Mouse (Mus musculus): ENCODE data around the gene Cd302. TPM values are rescaled to one million over a fixed set of nuclear protein-coding genes. Genes with fewer than 3 reads are reported as not detected.
A peak's percentile ranks its signal among the peaks of the same experiment; 100 is the strongest.

The Cd302 gene
- total RNA-seq (2021), result 10 to 100 TPM; 19.1 to 19.6 TPM

- DNase-seq (ENCODE audit: low spot score in 2 of 2), result no peak
- intact Hi-C loops (cut with DNase I), result loop anchor here (10.0 kb wide), 1 partner anchor 130 kb away; no protein-coding TSS in a partner anchor
These were observed at the start of gene Cd302 for GRCm38 (mm10) chr2:60284467-60284821. Cd302 (minus strand) TSS chr2:60284488.

- intact Hi-C loops (cut with DNase I), result no loop called here
- DNase-seq (ENCODE audit: low spot score in 2 of 2), result no peak
These were observed 44.4 kb upstream of the Cd302 start for GRCm38 (mm10) chr2:60328641-60329040.

- intact Hi-C loops (cut with DNase I), result no loop called here
- no peak for DNase-seq (ENCODE audit: low spot score in 2 of 2)
These were observed 43.3 kb upstream of the Cd302 start for GRCm38 (mm10) chr2:60327581-60327980.

- intact Hi-C loops (cut with DNase I), result no loop called here
- no peak for DNase-seq (ENCODE audit: low spot score in 2 of 2)
These were observed 42.7 kb upstream of the Cd302 start for GRCm38 (mm10) chr2:60326948-60327347.

GRCm38 (mm10) chr2:60323411-60323810 lies 39.1 kb upstream of the Cd302 start:
- intact Hi-C loops (cut with DNase I), result loop anchor here (2.0 kb wide), 1 partner anchor 71 kb away; no protein-coding TSS in a partner anchor
- no peak for DNase-seq (ENCODE audit: low spot score in 2 of 2)

GRCm38 (mm10) chr2:60322031-60322726 lies 37.9 kb upstream of the Cd302 start:
- intact Hi-C loops (cut with DNase I), result loop anchor here (2.0 kb wide), 1 partner anchor 69 kb away; no protein-coding TSS in a partner anchor
- DNase-seq (ENCODE audit: low spot score in 2 of 2), result peak in 1 of 2 experiments; percentile 72

GRCm38 (mm10) chr2:60303796-60304195 lies 19.5 kb upstream of the Cd302 start:
- intact Hi-C loops (cut with DNase I), result no loop called here
- no peak for DNase-seq (ENCODE audit: low spot score in 2 of 2)

GRCm38 (mm10) chr2:60299323-60299722 lies 15.0 kb upstream of the Cd302 start:
- intact Hi-C loops (cut with DNase I), result no loop called here
- DNase-seq (ENCODE audit: low spot score in 2 of 2), result no peak

GRCm38 (mm10) chr2:60298266-60298665 lies 14.0 kb upstream of the Cd302 start:
- no peak for DNase-seq (ENCODE audit: low spot score in 2 of 2)
- intact Hi-C loops (cut with DNase I), result no loop called here

GRCm38 (mm10) chr2:60291381-60291780 lies 7.1 kb upstream of the Cd302 start:
- DNase-seq (ENCODE audit: low spot score in 2 of 2), result no peak
- intact Hi-C loops (cut with DNase I), result no loop called here

- intact Hi-C loops (cut with DNase I), result loop anchor here (10.0 kb wide), 1 partner anchor 125 kb away; no protein-coding TSS in a partner anchor
- DNase-seq (ENCODE audit: low spot score in 2 of 2), result no peak
These were observed 5.2 kb upstream of the Cd302 start for GRCm38 (mm10) chr2:60289451-60289850.

- intact Hi-C loops (cut with DNase I), result loop anchor here (10.0 kb wide), 1 partner anchor 126 kb away; no protein-coding TSS in a partner anchor
- peak in 1 of 2 experiments; percentile 13 for DNase-seq (ENCODE audit: low spot score in 2 of 2)
These were observed 4.3 kb upstream of the Cd302 start for GRCm38 (mm10) chr2:60288606-60289005.

GRCm38 (mm10) chr2:60285107-60285617 lies 874 bp upstream of the Cd302 start:
- no peak for DNase-seq (ENCODE audit: low spot score in 2 of 2)
- intact Hi-C loops (cut with DNase I), result loop anchor here (10.0 kb wide), 1 partner anchor 130 kb away; no protein-coding TSS in a partner anchor

GRCm38 (mm10) chr2:60283751-60284466 lies 379 bp downstream of the Cd302 start:
- intact Hi-C loops (cut with DNase I), result loop anchor here (10.0 kb wide), 1 partner anchor 131 kb away; no protein-coding TSS in a partner anchor
- DNase-seq (ENCODE audit: low spot score in 2 of 2), result peak; percentile 81 to 82

GRCm38 (mm10) chr2:60283208-60283750 lies 1.0 kb downstream of the Cd302 start:
- intact Hi-C loops (cut with DNase I), result loop anchor here (10.0 kb wide), 1 partner anchor 132 kb away; no protein-coding TSS in a partner anchor
- DNase-seq (ENCODE audit: low spot score in 2 of 2), result peak in 1 of 2 experiments; percentile 45

GRCm38 (mm10) chr2:60282625-60283024 lies 1.7 kb downstream of the Cd302 start:
- intact Hi-C loops (cut with DNase I), result loop anchor here (10.0 kb wide), 1 partner anchor 132 kb away; no protein-coding TSS in a partner anchor
- no peak for DNase-seq (ENCODE audit: low spot score in 2 of 2)

GRCm38 (mm10) chr2:60278627-60279026 lies 5.7 kb downstream of the Cd302 start:
- DNase-seq (ENCODE audit: low spot score in 2 of 2), result no peak
- intact Hi-C loops (cut with DNase I), result no loop called here

- intact Hi-C loops (cut with DNase I), result no loop called here
- no peak for DNase-seq (ENCODE audit: low spot score in 2 of 2)
These were observed 14.3 kb downstream of the Cd302 start for GRCm38 (mm10) chr2:60269856-60270479.

- DNase-seq (ENCODE audit: low spot score in 2 of 2), result no peak
- intact Hi-C loops (cut with DNase I), result no loop called here
These were observed 16.7 kb downstream of the Cd302 start for GRCm38 (mm10) chr2:60267567-60267966.
